Mouse (Mus musculus) erythroblast, embryonic 14.5 days (primary cell): Measurements from ENCODE around the gene Igflr1. TPM values are rescaled to one million over a fixed set of nuclear protein-coding genes. Genes with fewer than 3 reads are reported as not detected.

Experiments used
- H3K27me3 ChIP-seq: 2 replicates; pipeline ENCODE4 v1.6.1; 2012; ENCODE audit warnings: inconsistent platforms; ENCODE audit not compliant: control insufficient read depth
- H3K36me3 ChIP-seq: 2 replicates; pipeline ENCODE4 v1.6.1; 2012; ENCODE audit warnings: mild to moderate bottlenecking, inconsistent platforms; ENCODE audit not compliant: control insufficient read depth
- H3K4me1 ChIP-seq: 2 replicates; pipeline ENCODE4 v1.6.1; 2012; ENCODE audit warnings: inconsistent platforms; ENCODE audit not compliant: control insufficient read depth
- H3K4me3 ChIP-seq: replicated peaks from 2 replicates; pipeline ENCODE3; 2012; ENCODE audit warnings: moderate library complexity, mild to moderate bottlenecking, inconsistent platforms
- H3K9me3 ChIP-seq: 2 replicates; pipeline ENCODE4 v1.6.1; 2012; ENCODE audit warnings: low read length, inconsistent platforms, mixed read lengths; ENCODE audit not compliant: control insufficient read depth
- GATA1 ChIP-seq: IDR thresholded peaks from 2 replicates; pipeline ENCODE4 v1.6.1; 2012; ENCODE audit warnings: low read length, inconsistent platforms, mixed read lengths
- TAL1 ChIP-seq: IDR thresholded peaks from 3 replicates; pipeline ENCODE4 v1.6.1; 2012; ENCODE audit warnings: low read length, inconsistent platforms, mixed read lengths
- polyA plus RNA-seq: library from polyadenylated mRNA; stranded (reverse); fragments of >175 nt; gene quantifications from 2 replicates; pipeline ENCODE4 v1.2.3, GENCODE M21; 2012

Gene Igflr1
- polyA plus RNA-seq, 1 experiment, result 0.61 TPM

GRCm38 (mm10) chr7:30579950-30580349 lies 14.7 kb downstream of the Igflr1 start:
- H3K27me3 ChIP-seq, result no peaks in the 10 kb centered on the region
- no peaks in the 10 kb centered on the region for H3K9me3 ChIP-seq
- no peak for TF ChIP-seq GATA1
- TF ChIP-seq TAL1, result no peak
- peaks cover 2% of the 10 kb centered on the region for H3K4me1 ChIP-seq
- H3K36me3 ChIP-seq, result peaks cover 99% of the 10 kb centered on the region
- no peak overlapping the region for H3K4me3 ChIP-seq

GRCm38 (mm10) chr7:30581547-30581946 lies 16.3 kb downstream of the Igflr1 start:
- H3K36me3 ChIP-seq, result peaks cover 99% of the 10 kb centered on the region
- H3K27me3 ChIP-seq, result no peaks in the 10 kb centered on the region
- no peak for TF ChIP-seq TAL1
- no peak for TF ChIP-seq GATA1
- no peak overlapping the region for H3K4me3 ChIP-seq
- H3K9me3 ChIP-seq, result no peaks in the 10 kb centered on the region
- H3K4me1 ChIP-seq, result peaks cover 11% of the 10 kb centered on the region

GRCm38 (mm10) chr7:30584339-30584738 lies 19.1 kb downstream of the Igflr1 start:
- H3K27me3 ChIP-seq, result no peaks in the 10 kb centered on the region
- TF ChIP-seq TAL1 (no peak), GATA1 (no peak)
- H3K4me1 ChIP-seq, result peaks cover 30% of the 10 kb centered on the region
- H3K4me3 ChIP-seq, result no peak overlapping the region
- H3K36me3 ChIP-seq, result peaks cover 79% of the 10 kb centered on the region
- no peaks in the 10 kb centered on the region for H3K9me3 ChIP-seq

GRCm38 (mm10) chr7:30585170-30585569 lies 19.9 kb downstream of the Igflr1 start:
- H3K9me3 ChIP-seq, result no peaks in the 10 kb centered on the region
- H3K36me3 ChIP-seq, result peaks cover 71% of the 10 kb centered on the region
- no peak overlapping the region for H3K4me3 ChIP-seq
- TF ChIP-seq TAL1 (no peak), GATA1 (no peak)
- H3K4me1 ChIP-seq, result peaks cover 39% of the 10 kb centered on the region
- no peaks in the 10 kb centered on the region for H3K27me3 ChIP-seq

- H3K9me3 ChIP-seq, result no peaks in the 10 kb centered on the region
- peak overlapping the region; percentile 95 for H3K4me3 ChIP-seq
- H3K36me3 ChIP-seq, result peaks cover 58% of the 10 kb centered on the region
- no peaks in the 10 kb centered on the region for H3K27me3 ChIP-seq
- H3K4me1 ChIP-seq, result peaks cover 43% of the 10 kb centered on the region
- TF ChIP-seq TAL1, result no peak
- no peak for TF ChIP-seq GATA1
Observed at GRCm38 (mm10) chr7:30586455-30587020, 21.3 kb downstream of the Igflr1 start.

GRCm38 (mm10) chr7:30587842-30588667 lies 22.8 kb downstream of the Igflr1 start:
- Histone ChIP-seq H3K4me1 (peaks cover 52% of the 10 kb centered on the region), H3K27me3 (no peaks in the 10 kb centered on the region)

GRCm38 (mm10) chr7:30588676-30589434 lies 23.6 kb downstream of the Igflr1 start, which contains the start of gene Kmt2b:
Gene Kmt2b, minus strand, starts transcription at chr7:30588726.
- H3K4me1 ChIP-seq, result peaks cover 59% of the 10 kb centered on the region
- H3K4me3 ChIP-seq, result peak within 1 kb of the TSS; percentile 95
- TF ChIP-seq GATA1, result no peak
- no peak for TF ChIP-seq TAL1
- peaks cover 35% of the 10 kb centered on the region for H3K36me3 ChIP-seq
- no peaks in the 10 kb centered on the region for H3K27me3 ChIP-seq
- no peaks in the 10 kb centered on the region for H3K9me3 ChIP-seq

More at GRCm38 (mm10) chr7:30587842-30588667, 22.8 kb downstream of the Igflr1 start:
- Histone ChIP-seq H3K4me3 (peak overlapping the region; percentile 95), H3K9me3 (no peaks in the 10 kb centered on the region), H3K36me3 (peaks cover 43% of the 10 kb centered on the region)
- no peak for TF ChIP-seq TAL1
- no peak for TF ChIP-seq GATA1

- TF ChIP-seq GATA1 (no peak), TAL1 (no peak)
- Histone ChIP-seq H3K9me3 (no peaks in the 10 kb centered on the region), H3K4me3 (peak overlapping the region; percentile 95), H3K4me1 (peaks cover 65% of the 10 kb centered on the region), H3K27me3 (no peaks in the 10 kb centered on the region; the same call in 1 of the 2 replicates), H3K36me3 (peaks cover 27% of the 10 kb centered on the region)
Observed at GRCm38 (mm10) chr7:30589435-30590301, 24.4 kb downstream of the Igflr1 start.
